Mouse (Mus musculus): ENCODE results near the gene Aff1.

DNA sequence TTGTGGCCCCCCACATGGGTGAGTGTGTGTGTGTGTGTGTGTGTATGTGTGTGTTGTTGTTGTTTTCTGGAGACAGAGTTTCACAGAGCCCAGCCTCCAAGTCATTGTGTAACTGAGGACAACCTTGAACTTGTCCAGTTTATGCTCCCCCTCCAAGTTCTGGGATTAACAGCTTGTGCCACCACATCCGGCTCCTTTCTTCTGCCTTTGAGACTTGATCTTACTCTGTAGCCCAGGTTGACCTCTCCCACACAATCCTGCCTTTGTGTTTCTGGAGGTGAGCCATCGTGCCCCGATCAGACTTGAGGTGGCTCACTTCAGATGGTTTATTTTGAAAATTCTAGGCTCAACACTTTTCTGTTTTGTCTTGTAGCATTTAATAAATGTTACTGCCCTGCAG lies 10.3 kb upstream of the Aff1 start:
- TF ChIP-seq CTCF (IDR thresholded peaks at IDR 0.05; ENCODE audit: insufficient read depth, low read length) (no peak), POLR2A (IDR thresholded peaks at IDR 0.05; ENCODE audit: borderline replicate concordance, extremely low read depth, low read depth, low read length) (no peak)

Data from lung, adult 2 months (tissue).